Mouse (Mus musculus): ENCODE measurements at regions not wholly inside any gene's neighbourhood (a gene's known extent, or its start where the extent isn't known, plus 50 kb on each side); places are given as distances from the start of the nearest gene placed in this dataset.

DNA sequence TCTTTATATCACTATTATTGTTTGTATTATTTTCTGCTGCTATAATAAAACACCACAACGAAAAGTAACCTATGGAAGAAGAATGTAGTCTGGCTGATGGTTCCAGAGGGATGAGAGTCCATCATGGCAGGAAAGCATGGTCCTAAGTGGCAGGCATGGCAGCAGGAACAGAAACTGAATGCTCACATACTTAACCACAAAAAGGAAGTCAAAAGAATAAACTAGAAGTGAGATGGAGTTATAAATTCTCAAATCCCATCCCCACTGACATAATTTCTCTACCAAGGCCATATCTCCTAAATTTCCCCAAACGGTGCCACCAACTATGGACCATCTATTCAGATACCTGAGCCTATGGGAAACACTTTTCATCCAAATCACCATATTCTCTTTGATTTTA, 408.7 kb upstream of the Cnksr2 start:
- no peaks in the 10 kb centered on the region for H3K27me3 ChIP-seq (replicated peaks; ENCODE audit: control insufficient read depth, insufficient read depth, low read length)
- H3K4me2 ChIP-seq (ENCODE audit: low read depth, low read length), result no peak overlapping the region
- no peak for DNase-seq (ENCODE audit: low spot score)
- H3K36me3 ChIP-seq (ENCODE audit: control insufficient read depth, insufficient read depth, low read length), result no peaks in the 10 kb centered on the region
- H3K9ac ChIP-seq (ENCODE audit: low read depth, low read length), result no peak overlapping the region
- H3K4me1 ChIP-seq (ENCODE audit: control insufficient read depth, insufficient read depth, low read length), result no peaks in the 10 kb centered on the region
- no peaks in the 10 kb centered on the region for H3K9me3 ChIP-seq (ENCODE audit: control insufficient read depth, low read length)
- no peak overlapping the region for H3K27ac ChIP-seq (replicated peaks; ENCODE audit: low read depth, low read length)
- WGBS, result 71% methylated on average over 2 of the region's 2 CpGs
- no peak overlapping the region for H3K4me3 ChIP-seq (ENCODE audit: low read depth, low read length)
- ATAC-seq (ENCODE audit: low read depth), result no peak

DNA sequence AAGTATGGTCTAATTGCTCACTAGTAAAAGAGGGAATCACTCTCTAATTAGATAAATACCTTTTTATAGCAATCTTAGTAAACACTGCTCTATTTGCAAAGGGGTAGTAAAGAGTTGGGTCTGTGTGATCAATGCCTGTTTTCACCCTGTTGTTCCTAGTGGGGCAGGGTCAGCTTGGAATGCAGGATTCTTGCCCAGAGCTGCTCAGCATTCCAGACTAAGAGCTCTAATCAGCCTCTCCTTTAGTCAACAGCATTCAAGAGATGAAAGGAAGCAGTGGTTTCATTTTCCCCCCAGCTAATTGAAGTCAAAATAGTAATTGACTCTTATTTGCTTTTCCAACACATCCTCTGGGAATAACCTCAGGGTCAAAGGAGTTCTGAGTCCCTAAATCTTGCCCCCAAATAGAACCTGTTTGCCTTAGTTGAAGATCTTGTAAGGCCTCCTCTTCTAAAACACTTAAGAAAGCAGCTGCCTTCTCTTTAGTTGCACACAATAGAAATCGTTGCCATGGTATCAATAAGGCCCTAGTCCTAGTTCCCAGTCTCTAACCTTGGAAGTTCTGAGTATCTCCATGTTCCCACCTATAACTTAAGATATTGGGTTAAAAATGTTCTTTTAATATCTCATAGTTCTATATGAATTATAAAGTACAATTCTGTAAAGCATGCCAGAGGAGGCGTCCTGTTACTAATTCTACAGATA, 380.6 kb upstream of the Cnksr2 start:
- Histone ChIP-seq H3K9ac (ENCODE audit: low read depth, low read length) (no peak overlapping the region), H3K4me1 (ENCODE audit: control insufficient read depth, insufficient read depth, low read length) (no peaks in the 10 kb centered on the region), H3K27me3 (replicated peaks; ENCODE audit: control insufficient read depth, insufficient read depth, low read length) (no peaks in the 10 kb centered on the region), H3K9me3 (ENCODE audit: control insufficient read depth, low read length) (no peaks in the 10 kb centered on the region), H3K36me3 (ENCODE audit: control insufficient read depth, insufficient read depth, low read length) (no peaks in the 10 kb centered on the region), H3K4me3 (ENCODE audit: low read depth, low read length) (no peak overlapping the region), H3K27ac (replicated peaks; ENCODE audit: low read depth, low read length) (no peak overlapping the region), H3K4me2 (ENCODE audit: low read depth, low read length) (no peak overlapping the region)
- ATAC-seq (ENCODE audit: low read depth), result no peak
- WGBS, result 51% methylated on average over 2 of the region's 2 CpGs
- DNase-seq (ENCODE audit: low spot score), result peak; percentile 5

DNA sequence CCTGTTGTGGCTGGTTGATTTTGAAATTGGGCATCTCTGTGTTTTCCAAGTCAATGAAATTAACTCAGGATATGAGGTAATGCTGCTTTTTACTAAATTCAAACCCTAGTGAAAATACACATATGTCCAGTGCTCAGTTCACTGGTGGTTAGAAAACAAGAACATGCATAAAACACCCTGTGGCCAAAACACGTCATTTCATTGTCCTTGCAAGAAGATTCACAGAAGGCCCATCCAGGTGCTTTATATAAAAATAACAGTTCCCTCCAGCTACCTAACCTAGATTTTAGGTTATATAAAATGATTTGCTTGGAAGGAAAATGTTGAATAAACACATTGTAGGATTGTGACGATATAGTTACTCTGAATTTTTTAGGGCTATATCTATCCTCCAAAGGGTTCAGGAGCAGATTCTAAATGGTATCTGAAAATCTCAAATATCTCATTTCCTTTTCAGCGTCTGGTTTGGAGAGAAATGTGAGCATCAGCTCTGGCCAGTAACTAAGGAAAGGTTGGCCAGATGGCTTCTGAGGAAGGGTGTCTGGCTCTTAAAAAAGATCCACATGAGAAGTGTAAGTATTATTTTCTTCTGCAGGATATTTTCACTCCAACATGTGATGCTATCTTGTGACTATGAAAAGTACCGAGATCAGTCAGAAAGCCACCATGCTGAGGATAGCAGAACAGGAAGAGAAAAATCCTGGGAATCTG, 351.2 kb upstream of the Cnksr2 start:
- Histone ChIP-seq H3K9ac (ENCODE audit: low read depth, low read length) (no peak overlapping the region), H3K27me3 (replicated peaks; ENCODE audit: control insufficient read depth, insufficient read depth, low read length) (no peaks in the 10 kb centered on the region), H3K4me1 (ENCODE audit: control insufficient read depth, insufficient read depth, low read length) (no peaks in the 10 kb centered on the region), H3K36me3 (ENCODE audit: control insufficient read depth, insufficient read depth, low read length) (no peaks in the 10 kb centered on the region), H3K4me3 (ENCODE audit: low read depth, low read length) (no peak overlapping the region), H3K27ac (replicated peaks; ENCODE audit: low read depth, low read length) (no peak overlapping the region), H3K4me2 (ENCODE audit: low read depth, low read length) (no peak overlapping the region), H3K9me3 (ENCODE audit: control insufficient read depth, low read length) (no peaks in the 10 kb centered on the region)
- no peak for ATAC-seq (ENCODE audit: low read depth)
- WGBS, result 71% methylated on average over 4 of the region's 4 CpGs
- DNase-seq (ENCODE audit: low spot score), result no peak

DNA sequence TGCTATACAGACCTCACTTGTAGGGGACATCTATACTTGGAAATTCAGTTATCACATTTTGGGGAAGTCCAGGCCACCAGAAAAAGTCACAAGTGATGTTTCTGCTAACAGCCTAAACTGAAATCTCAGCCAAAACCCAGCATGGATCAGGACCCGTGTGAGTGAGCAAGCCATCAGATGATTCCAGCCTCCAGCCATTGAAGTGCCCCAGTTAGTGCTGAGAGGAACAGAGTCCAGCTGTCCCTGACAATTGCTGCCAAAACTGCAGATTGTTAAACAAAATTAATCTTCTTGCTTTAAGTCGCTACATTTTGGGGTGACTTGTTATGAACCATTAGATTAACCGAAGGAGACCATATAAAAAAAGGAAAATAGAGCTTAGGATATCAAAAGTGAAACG, 332.7 kb upstream of the Cnksr2 start:
- Histone ChIP-seq H3K4me1 (ENCODE audit: control insufficient read depth, insufficient read depth, low read length) (no peaks in the 10 kb centered on the region), H3K27ac (replicated peaks; ENCODE audit: low read depth, low read length) (no peak overlapping the region), H3K4me3 (ENCODE audit: low read depth, low read length) (no peak overlapping the region), H3K9me3 (ENCODE audit: control insufficient read depth, low read length) (no peaks in the 10 kb centered on the region), H3K27me3 (replicated peaks; ENCODE audit: control insufficient read depth, insufficient read depth, low read length) (no peaks in the 10 kb centered on the region), H3K4me2 (ENCODE audit: low read depth, low read length) (no peak overlapping the region), H3K9ac (ENCODE audit: low read depth, low read length) (no peak overlapping the region), H3K36me3 (ENCODE audit: control insufficient read depth, insufficient read depth, low read length) (no peaks in the 10 kb centered on the region)
- ATAC-seq (ENCODE audit: low read depth) (no peak), DNase-seq (ENCODE audit: low spot score) (no peak)
- 73% methylated on average over 4 of the region's 4 CpGs for WGBS

DNA sequence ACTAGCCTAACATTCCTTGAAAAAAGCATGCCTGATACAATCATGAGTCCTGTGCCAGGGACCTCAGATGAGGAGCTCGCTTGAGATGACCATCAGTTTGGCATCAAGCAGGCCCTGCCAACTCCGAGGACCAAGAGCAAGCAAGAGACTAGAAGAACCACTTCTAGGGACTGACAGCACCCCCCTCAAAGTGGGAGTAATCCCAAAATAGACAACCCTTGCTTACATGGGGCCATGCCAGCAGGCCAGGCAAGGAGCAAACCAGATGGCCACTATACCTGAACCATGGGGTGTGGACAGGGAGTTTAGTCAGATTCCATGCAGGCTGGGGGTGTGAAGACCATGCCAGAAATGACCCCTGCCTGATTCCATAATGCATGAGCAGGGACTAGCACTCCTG, 330.1 kb upstream of the Cnksr2 start:
- H3K4me3 ChIP-seq (ENCODE audit: low read depth, low read length), result no peak overlapping the region
- H3K9ac ChIP-seq (ENCODE audit: low read depth, low read length), result no peak overlapping the region
- no peaks in the 10 kb centered on the region for H3K36me3 ChIP-seq (ENCODE audit: control insufficient read depth, insufficient read depth, low read length)
- H3K4me2 ChIP-seq (ENCODE audit: low read depth, low read length), result no peak overlapping the region
- no peaks in the 10 kb centered on the region for H3K9me3 ChIP-seq (ENCODE audit: control insufficient read depth, low read length)
- ATAC-seq (ENCODE audit: low read depth), result no peak
- H3K27me3 ChIP-seq (replicated peaks; ENCODE audit: control insufficient read depth, insufficient read depth, low read length), result no peaks in the 10 kb centered on the region
- no peak overlapping the region for H3K27ac ChIP-seq (replicated peaks; ENCODE audit: low read depth, low read length)
- WGBS, result 80% methylated on average over 2 of the region's 2 CpGs
- DNase-seq (ENCODE audit: low spot score), result no peak
- H3K4me1 ChIP-seq (ENCODE audit: control insufficient read depth, insufficient read depth, low read length), result no peaks in the 10 kb centered on the region
